Mouse (Mus musculus) spleen, adult 2 months (tissue): ENCODE data around the gene Apba2.

ENCODE experiments used
- CTCF ChIP-seq: fragments of 200-500 bp; IDR thresholded peaks from 2 replicates; pipeline ENCODE4 v1.5.1; 2011; ENCODE audit warnings: mild to moderate bottlenecking, inconsistent platforms; ENCODE audit not compliant: insufficient read depth, insufficient read length, insufficient replicate concordance; ENCODE audit errors: extremely low read depth
- POLR2A ChIP-seq: fragments of 200-500 bp; IDR thresholded peaks from 2 replicates; pipeline ENCODE4 v1.6.1; 2011; ENCODE audit warnings: low read depth, low read length, inconsistent platforms

- TF ChIP-seq POLR2A (no peak), CTCF (no peak)
Measured at GRCm38 (mm10) chr7:64566371-64567243, 65.1 kb downstream of the Apba2 start.
